Mouse (Mus musculus) liver, adult (tissue): Measurements from ENCODE around the gene Slit1.

Experiments
- GATA4 ChIP-seq: IDR thresholded peaks from 2 replicates; pipeline ENCODE4 v1.6.1; 2014; ENCODE audit warnings: mild to moderate bottlenecking, low read length; ENCODE audit not compliant: insufficient replicate concordance

Slit1 gene

GRCm38 (mm10) chr19:41616274-41616673 is 127.2 kb downstream of the Slit1 start:
- TF ChIP-seq GATA4: no peak

DNA sequence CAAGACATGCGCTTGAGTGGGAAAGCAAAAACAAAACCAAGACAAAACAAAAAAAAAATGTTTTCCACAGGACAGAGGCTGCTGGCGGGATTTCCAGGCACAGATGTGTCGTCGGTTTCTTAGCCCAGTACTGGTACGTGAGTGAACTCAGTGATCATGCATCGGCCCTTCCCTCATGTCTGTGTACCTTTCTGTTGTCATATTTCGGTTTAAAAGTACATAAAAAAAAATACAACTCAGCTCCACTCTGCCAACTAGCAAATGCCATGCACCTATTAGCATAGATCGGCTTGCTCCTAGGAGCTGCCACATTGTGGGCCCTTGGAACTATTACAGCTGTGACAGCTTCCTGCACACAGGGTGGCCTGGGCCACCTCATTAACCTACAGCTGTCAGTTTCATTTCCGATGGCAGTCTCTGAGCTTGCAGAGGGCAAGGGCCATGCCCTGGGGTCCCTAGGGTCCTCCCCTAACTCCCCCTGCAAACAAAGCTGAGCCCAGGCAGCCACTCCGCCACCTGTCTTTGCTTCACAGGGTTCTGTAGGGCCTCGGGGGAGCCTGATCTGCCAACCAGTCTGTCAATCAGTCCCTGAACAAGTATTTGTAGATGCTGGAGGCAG is 127.8 kb downstream of the Slit1 start:
- TF ChIP-seq GATA4: no peak

- TF ChIP-seq GATA4: no peak
Observed at GRCm38 (mm10) chr19:41613325-41614087, 130.0 kb downstream of the Slit1 start.

GRCm38 (mm10) chr19:41611683-41612082 is 131.8 kb downstream of the Slit1 start:
- no peak for TF ChIP-seq GATA4

GRCm38 (mm10) chr19:41606208-41606987 is 137.1 kb downstream of the Slit1 start:
- no peak for TF ChIP-seq GATA4

DNA sequence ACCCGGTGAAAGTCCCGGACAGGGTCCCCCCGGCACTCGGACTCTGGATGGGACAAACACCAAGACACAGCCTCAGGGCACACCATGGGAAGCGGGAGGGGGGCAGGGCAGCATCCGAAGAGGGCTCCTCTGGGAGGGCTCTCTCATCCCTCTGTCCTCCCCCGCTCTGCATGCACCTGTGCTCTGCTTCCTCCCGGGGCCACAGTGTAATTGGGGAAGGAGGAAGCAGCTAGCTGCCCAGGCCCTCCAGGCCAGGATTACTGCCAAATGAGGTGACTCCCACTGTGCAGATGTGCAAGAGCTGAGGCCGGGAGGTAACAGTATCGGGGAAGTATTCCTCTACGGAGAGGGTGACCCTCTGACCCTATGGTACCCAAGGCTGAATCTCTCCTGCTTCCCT is 142.8 kb downstream of the Slit1 start:
- no peak for TF ChIP-seq GATA4

DNA sequence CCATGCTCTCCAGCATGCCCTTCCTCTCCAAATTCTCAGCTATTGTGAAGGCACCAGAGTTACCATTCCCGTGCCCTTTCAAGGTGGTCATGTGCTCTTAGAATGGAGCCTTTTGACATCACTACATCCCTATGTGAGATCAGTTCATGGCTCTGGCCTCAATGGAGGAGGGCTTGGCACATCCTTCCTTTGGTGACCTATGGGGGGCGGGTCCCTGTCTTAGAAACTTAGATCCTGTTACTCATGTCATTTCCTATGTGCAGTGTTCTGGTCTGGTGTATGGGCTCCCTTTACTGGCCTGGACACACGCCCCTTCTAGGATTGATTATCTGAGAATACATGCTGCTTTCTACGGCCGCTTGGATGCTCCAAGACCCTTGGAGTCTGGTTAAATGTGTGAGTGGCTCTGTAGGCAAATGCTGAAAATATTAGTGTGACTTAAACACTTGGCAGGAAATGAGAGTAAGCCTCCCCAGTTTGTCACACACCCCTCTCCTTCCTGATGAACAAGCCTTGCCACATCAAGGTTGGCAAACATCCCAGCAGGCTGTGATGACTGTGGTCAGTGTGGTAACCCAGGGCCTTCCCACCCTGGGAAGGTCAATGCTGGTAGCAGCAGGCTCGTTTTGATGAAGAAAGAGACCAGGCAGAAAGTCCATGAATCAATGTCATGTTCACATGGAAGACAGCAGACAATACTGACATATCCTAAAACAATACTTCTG is 146.1 kb downstream of the Slit1 start:
- TF ChIP-seq GATA4: no peak

GRCm38 (mm10) chr19:41591808-41592207 is 151.7 kb downstream of the Slit1 start:
- no peak for TF ChIP-seq GATA4

GRCm38 (mm10) chr19:41589681-41590080 is 153.8 kb downstream of the Slit1 start:
- no peak for TF ChIP-seq GATA4

GRCm38 (mm10) chr19:41589026-41589425 is 154.4 kb downstream of the Slit1 start:
- no peak for TF ChIP-seq GATA4

GRCm38 (mm10) chr19:41587431-41588222 is 155.8 kb downstream of the Slit1 start:
- TF ChIP-seq GATA4: no peak

DNA sequence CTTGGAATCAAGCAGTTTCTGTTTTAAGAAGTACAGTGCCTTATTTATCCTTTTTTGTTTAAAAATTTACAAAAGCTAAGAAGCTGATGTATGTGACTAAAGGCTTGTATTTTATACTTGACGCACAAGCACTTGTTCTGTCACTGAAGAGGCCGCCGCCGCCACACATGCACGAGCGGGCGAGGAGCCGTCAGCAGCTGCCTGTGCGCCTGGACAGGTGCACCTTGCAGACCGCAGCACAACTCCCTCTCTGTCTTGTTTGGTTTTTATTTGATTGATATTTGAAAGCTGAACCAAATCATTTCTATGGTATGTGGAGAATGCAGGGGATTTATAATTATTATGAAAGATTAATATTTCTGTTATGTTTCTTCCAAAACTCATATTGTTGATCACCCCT is 156.7 kb downstream of the Slit1 start:
- TF ChIP-seq GATA4: no peak

GRCm38 (mm10) chr19:41582918-41583514 is 160.4 kb downstream of the Slit1 start:
- no peak for TF ChIP-seq GATA4
